Mouse (Mus musculus): ENCODE measurements around the gene Gmpr.

- TF ChIP-seq CTCF (IDR thresholded peaks at IDR 0.05) = no peak
- TF ChIP-seq EP300 (IDR thresholded peaks at IDR 0.05) = 0 out of 2 replicates have a peak, but pooled peaks have one; percentile 42
Observed at GRCm38 (mm10) chr13:45486598-45486997, 20.6 kb upstream of the Gmpr start.

Measured in lung, postnatal 0 days (tissue).